Mouse (Mus musculus) embryonic facial prominence, embryonic 11.5 days (tissue): ENCODE results near the gene Mast3. TPM values are rescaled to one million over a fixed set of nuclear protein-coding genes. Genes with fewer than 3 reads are reported as not detected.

ENCODE experiments used
- ATAC-seq: fragments of 200-750 bp; cut with Nextera tagmentation; replicated peaks from 2 replicates; pipeline ENCODE4 v1.8.0; 2017; ENCODE audit warnings: low read depth; ENCODE audit not compliant: insufficient number of reproducible peaks, low FRiP score, low TSS enrichment
- DNase-seq: peaks from one replicate; pipeline ENCODE4 v3.0.0-alpha.2; 2015; ENCODE audit warnings: low spot score
- H3K27ac ChIP-seq: fragments of 300-500 bp; sonication (generic); replicated peaks from 2 replicates; pipeline ENCODE4 v1.5.1; 2014; ENCODE audit warnings: mild to moderate bottlenecking, low read depth, low read length, control low read depth
- H3K27me3 ChIP-seq: fragments of 300-500 bp; sonication (generic); 2 replicates; pipeline ENCODE4 v1.6.1; 2014; ENCODE audit warnings: mild to moderate bottlenecking, low read length, moderate library complexity, mixed read lengths; ENCODE audit not compliant: control insufficient read depth, insufficient read depth
- H3K36me3 ChIP-seq: fragments of 300-500 bp; sonication (generic); replicated peaks from 2 replicates; pipeline ENCODE4 v1.6.1; 2014; ENCODE audit warnings: low read depth, mild to moderate bottlenecking, low read length, moderate library complexity, mixed read lengths; ENCODE audit not compliant: control insufficient read depth, insufficient read depth
- H3K4me1 ChIP-seq: fragments of 300-500 bp; sonication (generic); 2 replicates; pipeline ENCODE4 v1.6.1; 2014; ENCODE audit warnings: low read length, mixed read lengths; ENCODE audit not compliant: control insufficient read depth, insufficient read depth
- H3K4me2 ChIP-seq: fragments of 300-500 bp; sonication (generic); 2 replicates; pipeline ENCODE4 v1.6.1; 2014; ENCODE audit warnings: low read depth, mild to moderate bottlenecking, control low read depth, low read length, moderate library complexity
- H3K4me3 ChIP-seq: fragments of 300-500 bp; sonication (generic); 2 replicates; pipeline ENCODE4 v1.5.1; 2014; ENCODE audit warnings: low read depth, low read length, control low read depth
- H3K9ac ChIP-seq: fragments of 300-500 bp; sonication (generic); replicated peaks from 2 replicates; pipeline ENCODE4 v1.6.1; 2014; ENCODE audit warnings: mild to moderate bottlenecking, control low read depth, low read length
- H3K9me3 ChIP-seq: fragments of 300-500 bp; sonication (generic); replicated peaks from 2 replicates; pipeline ENCODE4 v1.6.1; 2016; ENCODE audit warnings: mild to moderate bottlenecking, low read length, inconsistent platforms, mixed read lengths; ENCODE audit not compliant: control insufficient read depth
- WGBS: fragments of 180-500 bp; shearing (Covaris S2); extraction: QIAGEN DNeasy Blood & Tissue Kit; methylation state at CpG from one replicate; pipeline ENCODE4 v1.1.7; 2014; 5-methylcytosine and 5-hydroxymethylcytosine counted together
- polyA plus RNA-seq: library from polyadenylated mRNA; unstranded; fragments of >200 nt; fragmentation: Nextera tagmentation; extraction: Ambion mirVana; gene quantifications from 2 replicates; pipeline ENCODE4 v1.2.1, GENCODE M21; 2014

The Mast3 gene
- polyA plus RNA-seq, 1 experiment from 2014 or later, result 9.7 TPM

DNA sequence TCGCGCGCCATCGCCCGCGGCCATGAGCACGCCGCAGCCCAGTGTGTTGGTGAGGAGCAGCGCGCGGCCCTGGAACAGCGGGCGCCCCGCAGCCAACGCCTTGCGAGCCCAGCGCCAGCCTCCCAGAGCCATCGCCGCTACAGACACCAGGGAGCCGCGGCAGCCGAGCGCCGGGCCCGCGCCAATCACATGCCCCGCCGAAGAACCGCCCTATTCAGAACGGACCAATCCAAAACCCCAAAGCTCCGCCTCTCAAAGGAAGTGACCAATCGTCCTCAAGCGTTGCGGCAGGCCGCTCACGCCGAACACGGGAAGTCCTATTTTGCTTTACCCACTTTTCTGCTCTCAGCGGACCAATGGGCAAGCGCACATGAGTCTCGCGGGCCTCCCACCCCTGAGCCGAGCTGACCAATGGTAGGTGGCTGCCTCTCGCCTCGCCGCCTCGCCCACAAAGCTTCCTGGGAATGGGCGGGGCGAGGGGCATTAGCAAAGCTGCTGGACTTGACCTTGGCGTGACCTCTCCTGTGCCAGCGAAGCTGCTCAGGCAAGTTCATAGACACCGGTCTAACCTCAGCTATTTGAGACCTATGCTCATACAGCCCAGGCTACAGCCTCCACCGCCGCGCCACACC is 44.0 kb downstream of the Mast3 start, which contains the start of gene Mpv17l2:
Mpv17l2 (minus strand) TSS at position 172 of the 632 bp plus-strand sequence.
- no peak within 1 kb of the TSS; the same call in 1 of the 2 replicates for H3K27ac ChIP-seq
- no peaks in the 10 kb centered on the region for H3K27me3 ChIP-seq
- ATAC-seq, result peak; percentile 94

GRCm38 (mm10) chr8:70760350-70760749 is 44.5 kb downstream of the Mast3 start:
- Histone ChIP-seq H3K27ac (no peak overlapping the region; the same call in 1 of the 2 replicates), H3K4me3 (peak overlapping the region; percentile 70), H3K4me2 (peak overlapping the region; percentile 96), H3K4me1 (no peaks in the 10 kb centered on the region), H3K9me3 (no peaks in the 10 kb centered on the region), H3K9ac (peak overlapping the region; percentile 75), H3K27me3 (no peaks in the 10 kb centered on the region), H3K36me3 (no peaks in the 10 kb centered on the region)
- no peak; the same call in 1 of the 2 replicates for ATAC-seq
- DNase-seq, result no peak
- 1% methylated on average over 22 of the region's 22 CpGs for WGBS

More for the DNA sequence above, 44.0 kb downstream of the Mast3 start, which contains the start of gene Mpv17l2:
- no peaks in the 10 kb centered on the region for H3K36me3 ChIP-seq
- no peaks in the 10 kb centered on the region for H3K4me1 ChIP-seq
- peak within 1 kb of the TSS; percentile 70 for H3K4me3 ChIP-seq
- peak; percentile 98 for DNase-seq
- peak within 1 kb of the TSS; percentile 75 for H3K9ac ChIP-seq
- peak within 1 kb of the TSS; percentile 96 for H3K4me2 ChIP-seq
- H3K9me3 ChIP-seq, result no peaks in the 10 kb centered on the region
- WGBS, result under 1% methylated on average over 55 of the region's 55 CpGs

GRCm38 (mm10) chr8:70758616-70759561 is 46.0 kb downstream of the Mast3 start:
- no peak for DNase-seq
- H3K27me3 ChIP-seq, result no peaks in the 10 kb centered on the region
- H3K9me3 ChIP-seq, result no peaks in the 10 kb centered on the region
- no peak overlapping the region; the same call in 1 of the 2 replicates for H3K9ac ChIP-seq
- H3K27ac ChIP-seq, result no peak overlapping the region
- H3K4me1 ChIP-seq, result no peaks in the 10 kb centered on the region; the same call in 1 of the 2 replicates
- H3K36me3 ChIP-seq, result no peaks in the 10 kb centered on the region
- no peak overlapping the region for H3K4me3 ChIP-seq
- ATAC-seq, result no peak
- no peak overlapping the region for H3K4me2 ChIP-seq
- WGBS, result 75% methylated on average over 19 of the region's 19 CpGs

- H3K4me3 ChIP-seq, result no peak overlapping the region
- no peaks in the 10 kb centered on the region for H3K9me3 ChIP-seq
- ATAC-seq (no peak), DNase-seq (no peak)
- WGBS, result 89% methylated on average over 7 of the region's 7 CpGs
- no peaks in the 10 kb centered on the region for H3K36me3 ChIP-seq
- H3K4me1 ChIP-seq, result peaks cover under 1% of the 10 kb centered on the region
- H3K4me2 ChIP-seq, result no peak overlapping the region
- no peaks in the 10 kb centered on the region for H3K27me3 ChIP-seq
- no peak overlapping the region for H3K27ac ChIP-seq
- H3K9ac ChIP-seq, result no peak overlapping the region
Observed at GRCm38 (mm10) chr8:70758308-70758615, 46.6 kb downstream of the Mast3 start.

GRCm38 (mm10) chr8:70757523-70758307 is 47.1 kb downstream of the Mast3 start:
- Histone ChIP-seq H3K27ac (no peak overlapping the region), H3K9me3 (no peaks in the 10 kb centered on the region), H3K4me1 (peaks cover 3% of the 10 kb centered on the region), H3K4me3 (no peak overlapping the region), H3K9ac (no peak overlapping the region), H3K36me3 (no peaks in the 10 kb centered on the region), H3K27me3 (no peaks in the 10 kb centered on the region), H3K4me2 (no peak overlapping the region)
- WGBS, result 72% methylated on average over 22 of the region's 22 CpGs
- DNase-seq (no peak), ATAC-seq (no peak)

DNA sequence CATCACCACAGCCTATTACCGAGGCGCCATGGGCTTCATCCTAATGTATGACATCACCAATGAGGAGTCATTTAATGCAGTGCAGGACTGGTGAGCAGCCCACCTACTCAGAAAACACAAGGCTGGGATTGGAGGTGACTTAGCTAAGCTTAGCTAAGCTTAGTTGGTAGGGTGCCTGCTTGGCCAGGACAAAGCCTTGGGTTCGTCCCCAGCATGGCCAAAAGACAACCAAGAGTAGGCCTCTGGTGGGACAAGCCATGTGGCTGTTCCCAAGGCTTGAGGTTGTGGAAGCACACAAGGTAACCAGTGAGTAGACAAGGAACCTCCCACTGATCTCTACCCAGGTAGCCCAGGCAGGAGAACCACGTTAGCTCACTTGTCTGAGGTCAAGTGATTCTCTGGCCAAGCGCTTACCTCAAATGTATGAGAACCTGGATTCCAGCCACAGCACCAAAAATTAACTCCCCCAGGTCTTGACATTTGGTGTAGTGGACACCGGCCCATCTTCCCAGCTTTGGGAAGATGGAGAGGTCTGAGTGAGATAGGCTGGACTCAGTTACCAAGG is 48.3 kb downstream of the Mast3 start:
- H3K9me3 ChIP-seq, result no peaks in the 10 kb centered on the region
- WGBS, result 90% methylated on average over 6 of the region's 6 CpGs
- H3K36me3 ChIP-seq, result no peaks in the 10 kb centered on the region
- H3K27ac ChIP-seq, result no peak overlapping the region
- H3K4me1 ChIP-seq, result peaks cover 3% of the 10 kb centered on the region
- ATAC-seq (no peak), DNase-seq (no peak)
- H3K4me3 ChIP-seq, result no peak overlapping the region
- no peak overlapping the region for H3K9ac ChIP-seq
- no peaks in the 10 kb centered on the region for H3K27me3 ChIP-seq
- H3K4me2 ChIP-seq, result no peak overlapping the region

GRCm38 (mm10) chr8:70755661-70756475 is 49.0 kb downstream of the Mast3 start:
- Histone ChIP-seq H3K36me3 (no peaks in the 10 kb centered on the region), H3K27me3 (no peaks in the 10 kb centered on the region), H3K4me3 (peak overlapping the region; percentile 10; the same call in 1 of the 2 replicates), H3K9ac (no peak overlapping the region; the same call in 1 of the 2 replicates), H3K4me2 (no peak overlapping the region), H3K9me3 (no peaks in the 10 kb centered on the region), H3K27ac (no peak overlapping the region), H3K4me1 (peaks cover 3% of the 10 kb centered on the region)
- DNase-seq (no peak), ATAC-seq (no peak)
- 85% methylated on average over 24 of the region's 24 CpGs for WGBS
